Mouse (Mus musculus) embryo, embryonic 11 days (tissue): Measurements from ENCODE around the gene Astn1.

Experiments used
- DNase-seq: peaks from one replicate; pipeline ENCODE4 v3.0.0-alpha.2; 2015

Gene Astn1

DNA sequence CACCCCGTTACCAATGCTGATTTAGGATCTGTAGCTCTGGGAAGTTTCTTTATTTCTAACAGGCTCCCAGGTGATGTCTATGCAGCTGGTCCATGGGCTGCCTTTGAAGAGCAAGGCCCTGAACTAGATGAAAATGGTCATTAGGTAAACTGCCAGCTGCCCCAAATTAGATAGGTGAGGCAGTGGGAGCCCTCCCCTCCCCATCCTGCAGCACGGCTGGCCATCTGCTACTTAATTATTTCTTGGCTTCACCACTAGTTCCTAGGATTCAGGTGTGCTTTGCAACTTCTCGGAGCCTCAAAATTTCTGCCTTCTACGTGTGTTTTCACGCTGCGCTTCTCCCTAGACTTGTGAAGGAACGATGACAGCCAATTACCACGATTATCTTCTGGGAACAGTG lies 59.4 kb downstream of the Astn1 start:
- no peak for DNase-seq

DNA sequence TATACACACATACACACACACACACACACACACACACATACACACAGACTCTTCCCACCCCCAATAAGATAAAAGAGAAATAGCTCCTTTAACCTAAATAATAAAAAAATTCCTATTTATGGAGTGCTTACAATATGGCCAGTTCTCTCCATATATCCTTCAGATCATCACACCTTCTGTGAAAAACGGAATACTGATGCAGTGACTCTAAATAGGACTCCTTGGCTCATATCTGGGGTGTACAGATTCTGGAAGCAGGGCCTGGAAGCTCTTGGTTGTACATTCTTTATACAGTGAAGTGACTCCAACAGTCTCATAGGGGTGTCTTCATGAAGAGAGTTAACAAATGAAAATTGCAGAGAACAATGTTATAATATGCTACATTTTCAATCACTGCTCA lies 60.7 kb downstream of the Astn1 start:
- DNase-seq, result no peak

DNA sequence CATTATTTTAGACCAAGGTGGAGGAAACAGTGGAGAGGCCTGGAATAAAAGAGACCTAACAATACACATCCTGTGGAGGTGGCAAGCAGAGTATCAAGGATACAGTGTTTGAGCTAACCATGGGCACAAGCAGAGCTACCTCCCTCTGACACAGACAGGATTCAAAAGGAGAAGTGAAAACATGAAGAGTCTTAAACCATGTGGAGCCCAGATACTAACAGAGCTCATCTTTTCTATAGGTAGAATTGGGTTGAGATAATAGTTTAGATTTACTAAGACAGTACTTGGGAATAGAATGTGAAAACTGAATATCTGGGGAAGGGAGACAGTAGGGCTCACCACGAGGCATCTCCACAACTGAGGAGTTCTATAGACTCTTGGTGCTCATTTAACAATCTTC lies 84.0 kb downstream of the Astn1 start:
- DNase-seq, result no peak

DNA sequence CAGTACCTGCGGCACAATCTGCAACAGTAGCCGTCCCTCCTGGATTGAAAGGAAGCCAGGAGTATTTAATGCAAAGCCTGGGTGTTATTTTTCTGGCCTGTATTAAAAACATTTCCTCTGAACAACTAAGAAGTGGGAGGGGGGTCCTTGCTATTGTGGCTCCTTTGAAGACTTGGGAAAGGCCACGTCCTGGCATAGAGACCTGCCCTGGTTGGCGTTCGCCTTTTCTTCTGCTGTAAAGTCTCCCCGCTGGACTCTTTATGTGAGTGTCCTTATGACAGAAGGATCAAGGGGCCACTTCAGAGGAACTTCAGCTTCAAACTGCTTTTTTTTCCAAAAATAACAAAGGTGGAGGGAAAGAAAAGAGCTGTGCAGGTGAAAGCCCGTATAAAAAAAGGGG lies 85.9 kb downstream of the Astn1 start:
- DNase-seq, result no peak

DNA sequence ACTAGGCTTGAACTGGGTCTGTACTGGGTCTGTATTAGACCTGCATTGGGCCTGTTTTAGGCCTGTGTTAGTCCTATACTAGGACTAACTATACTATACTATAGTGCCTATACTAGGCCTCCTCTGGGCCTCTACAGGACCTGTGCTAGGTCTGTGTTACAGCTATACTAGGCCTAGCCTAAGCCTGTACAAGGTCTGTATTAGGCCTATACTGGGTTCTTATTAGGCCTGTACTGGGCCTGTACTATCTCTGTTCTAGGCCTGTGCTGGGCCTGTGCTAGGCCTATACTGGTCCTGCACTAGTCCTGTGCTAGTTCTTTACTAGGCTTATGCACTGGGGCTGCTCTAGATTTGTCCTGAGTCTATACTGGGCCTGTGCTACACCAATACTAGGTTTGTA lies 90.6 kb downstream of the Astn1 start:
- DNase-seq, result no peak

DNA sequence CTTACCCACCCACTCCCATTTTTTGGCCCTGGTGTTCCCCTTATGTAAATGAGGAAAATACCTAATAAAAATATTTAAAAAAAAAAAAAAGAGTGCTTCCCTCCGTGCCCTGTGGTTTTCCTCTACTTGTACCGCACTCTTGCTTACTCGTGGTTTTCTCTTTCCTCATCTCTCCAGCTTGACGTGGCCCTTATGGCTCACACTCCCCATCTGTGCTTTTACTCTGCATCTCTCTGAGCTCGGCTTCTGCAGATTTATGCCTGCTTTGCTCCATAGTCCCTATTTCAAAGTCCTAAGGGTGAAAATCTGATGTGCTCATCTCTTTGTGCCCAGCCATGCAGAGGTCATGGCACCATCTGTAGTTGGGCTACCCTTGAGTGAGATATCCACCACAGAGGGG lies 91.5 kb downstream of the Astn1 start:
- DNase-seq, result no peak

DNA sequence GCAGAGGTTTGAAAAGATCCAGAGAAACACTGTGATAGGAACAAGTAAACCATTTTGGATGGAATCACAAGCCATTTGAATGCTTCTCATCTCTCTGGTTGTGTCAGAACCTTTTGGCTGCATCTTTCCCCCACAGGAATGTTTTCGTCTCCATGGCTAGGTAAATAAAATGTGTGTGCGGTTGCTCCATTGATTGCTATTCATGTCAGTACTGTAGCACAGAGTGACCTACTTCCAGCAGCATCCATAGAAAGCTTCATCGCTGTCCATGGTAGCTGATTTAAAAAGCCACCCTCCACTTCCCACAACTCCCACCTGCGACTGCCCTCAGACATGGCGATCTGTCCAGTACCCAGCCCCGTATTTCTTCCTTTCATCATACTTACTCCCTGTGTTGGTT lies 101.9 kb downstream of the Astn1 start:
- DNase-seq, result peak; percentile 55

DNA sequence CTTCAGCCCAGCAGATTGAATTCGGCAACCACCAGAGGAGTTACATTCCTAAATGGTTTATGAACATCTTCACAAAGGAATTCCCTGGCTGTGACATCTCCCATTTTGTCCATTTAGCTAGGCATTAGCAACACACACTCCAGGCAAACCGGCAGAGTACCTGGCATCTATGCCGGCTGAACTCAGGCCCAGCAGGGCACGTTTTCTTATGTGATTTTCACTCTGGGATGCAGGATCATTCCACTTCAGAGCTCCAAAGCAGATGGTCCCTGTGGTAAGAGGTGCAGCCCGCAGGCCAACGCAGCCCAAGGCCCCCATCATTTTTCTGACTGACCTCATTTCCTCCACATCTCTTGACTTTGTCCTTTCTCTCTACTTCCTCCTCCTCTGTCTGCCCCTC lies 103.2 kb downstream of the Astn1 start:
- DNase-seq, result no peak

DNA sequence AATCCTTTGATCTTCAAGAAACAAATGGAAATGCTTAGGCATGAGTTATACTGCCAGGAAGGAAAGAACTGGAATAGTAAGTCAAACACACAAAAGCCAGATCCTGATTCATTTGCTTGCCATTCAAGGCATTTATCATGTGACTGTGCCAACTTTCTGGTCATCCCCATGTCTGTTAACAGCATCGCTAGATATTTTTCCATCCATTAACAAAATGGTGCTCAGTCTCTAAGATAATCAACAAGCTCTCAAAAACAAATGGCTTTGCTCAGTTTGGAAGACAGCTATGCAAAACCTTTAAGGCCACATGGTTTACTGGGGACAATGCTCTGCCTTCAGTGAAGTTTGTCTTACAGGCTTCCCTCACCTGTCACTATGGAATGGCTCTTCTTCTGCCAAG lies 115.8 kb downstream of the Astn1 start:
- no peak for DNase-seq

DNA sequence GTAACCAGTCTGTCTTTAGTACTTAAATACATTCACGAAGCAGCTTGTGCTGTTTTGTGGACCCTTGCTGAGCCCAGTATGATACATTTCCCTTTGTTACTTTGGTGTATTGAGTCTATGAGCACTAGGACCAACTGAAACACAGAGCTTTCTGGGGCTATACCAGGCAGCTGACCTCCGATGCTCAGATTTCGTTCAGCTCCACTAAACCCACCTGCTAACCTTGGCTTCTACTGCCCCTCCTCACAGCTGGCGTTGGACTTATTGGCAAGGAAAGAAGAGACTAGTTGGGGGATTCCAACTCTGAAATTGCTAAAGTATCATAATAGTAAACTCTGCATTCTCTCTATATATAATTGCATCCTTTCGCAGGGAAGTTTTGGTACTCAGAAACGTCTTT lies 118.2 kb downstream of the Astn1 start:
- DNase-seq, result no peak

DNA sequence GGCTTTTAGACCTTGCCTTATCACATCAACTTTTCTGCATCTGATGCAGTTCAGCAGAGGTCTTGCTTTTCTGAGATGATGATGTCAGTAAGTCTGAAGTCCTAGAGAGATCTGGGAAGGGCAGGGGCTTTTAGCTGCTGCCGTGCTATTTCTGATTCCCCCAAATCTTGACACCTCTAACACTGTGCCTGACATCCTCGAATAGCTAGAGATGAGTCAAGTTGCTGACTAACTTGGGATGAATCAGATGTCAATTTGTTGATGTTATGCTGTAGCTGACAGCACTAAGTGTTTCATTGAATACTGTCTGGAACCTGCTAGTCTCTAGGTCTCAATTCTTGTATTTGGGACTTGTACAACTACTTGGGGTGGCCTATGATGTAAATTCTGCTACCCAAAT lies 121.7 kb downstream of the Astn1 start:
- DNase-seq, result no peak

DNA sequence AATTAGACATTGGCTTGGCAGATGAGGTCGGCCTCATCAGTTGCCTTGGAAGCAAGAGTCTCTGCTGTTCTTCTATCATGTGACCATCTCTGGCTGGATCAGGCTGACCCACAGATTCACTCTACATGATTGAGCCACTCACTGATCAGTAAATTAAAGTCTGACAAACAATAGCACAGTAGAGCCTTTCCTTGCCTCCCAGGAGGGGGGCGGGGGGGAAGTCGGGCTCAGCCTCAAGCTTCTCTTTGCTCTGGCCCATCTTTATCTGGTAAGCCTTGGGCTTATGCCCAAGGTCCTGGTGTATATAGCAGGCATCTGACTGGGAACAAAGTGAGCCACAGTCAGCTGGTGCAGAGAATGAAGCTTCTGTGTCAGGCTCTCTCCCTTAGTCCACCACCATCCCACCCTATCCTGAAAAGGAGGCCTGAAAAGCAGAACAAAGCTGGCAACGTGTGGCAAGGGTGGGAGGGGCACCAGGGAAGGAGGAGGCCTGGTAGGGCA lies 127.5 kb downstream of the Astn1 start:
- DNase-seq, result peak; percentile 22

DNA sequence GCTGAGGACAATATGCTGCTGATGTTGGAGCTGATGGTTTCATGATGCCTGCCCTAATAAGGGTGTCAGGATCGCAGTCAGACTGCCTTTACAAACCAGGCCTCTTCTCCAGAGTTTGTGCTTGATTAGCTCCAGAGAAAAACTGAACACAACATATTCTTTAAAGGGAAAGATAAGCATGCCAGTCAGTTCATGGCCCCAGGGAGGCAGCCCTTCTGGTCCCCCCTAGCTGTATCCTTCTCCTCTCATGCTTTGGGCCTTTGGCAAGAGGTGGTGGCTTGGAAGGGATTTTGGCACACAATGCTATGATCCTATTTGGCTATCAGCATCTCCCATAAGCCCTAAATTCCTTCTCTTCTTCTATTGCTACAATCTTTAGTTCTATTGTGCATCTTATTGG lies 128.1 kb downstream of the Astn1 start:
- DNase-seq, result no peak

DNA sequence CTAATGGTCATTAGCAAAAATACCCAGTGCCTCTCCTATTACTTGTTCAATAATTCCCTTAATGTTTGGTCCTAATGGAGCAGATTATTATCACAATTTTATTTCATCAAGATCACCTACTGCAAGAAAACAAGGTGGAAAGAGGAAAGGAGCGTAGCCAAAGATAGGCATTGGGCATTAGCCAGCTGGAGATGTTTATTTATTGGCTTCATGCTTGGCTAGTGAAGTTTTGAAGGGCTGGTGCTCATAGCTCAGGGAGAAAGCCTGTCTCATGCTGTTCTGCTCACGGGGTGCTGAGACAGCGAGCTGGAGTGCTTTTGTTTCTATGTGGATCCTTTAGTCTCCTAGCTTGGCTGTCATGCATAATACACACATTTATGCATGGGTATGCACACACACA lies 131.2 kb downstream of the Astn1 start:
- no peak for DNase-seq

DNA sequence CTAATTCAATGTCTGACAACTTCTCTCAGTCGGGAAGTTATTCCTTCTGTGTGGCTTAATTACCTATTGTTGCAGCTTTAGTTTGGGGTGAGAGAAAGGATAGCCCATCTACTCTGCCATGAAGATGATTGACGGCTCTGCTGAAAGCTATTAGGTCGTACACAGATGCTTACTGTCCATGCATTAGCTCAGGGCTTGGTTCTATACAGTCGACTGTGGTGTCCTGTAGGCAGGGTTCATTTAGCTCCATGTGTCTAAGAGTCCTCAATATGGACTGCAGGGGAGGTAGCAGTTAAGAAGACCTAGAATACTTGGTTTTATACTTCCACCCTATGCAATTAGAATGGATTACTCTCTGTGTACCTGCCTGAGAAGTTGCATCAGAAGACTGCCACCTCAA lies 138.1 kb downstream of the Astn1 start:
- no peak for DNase-seq

DNA sequence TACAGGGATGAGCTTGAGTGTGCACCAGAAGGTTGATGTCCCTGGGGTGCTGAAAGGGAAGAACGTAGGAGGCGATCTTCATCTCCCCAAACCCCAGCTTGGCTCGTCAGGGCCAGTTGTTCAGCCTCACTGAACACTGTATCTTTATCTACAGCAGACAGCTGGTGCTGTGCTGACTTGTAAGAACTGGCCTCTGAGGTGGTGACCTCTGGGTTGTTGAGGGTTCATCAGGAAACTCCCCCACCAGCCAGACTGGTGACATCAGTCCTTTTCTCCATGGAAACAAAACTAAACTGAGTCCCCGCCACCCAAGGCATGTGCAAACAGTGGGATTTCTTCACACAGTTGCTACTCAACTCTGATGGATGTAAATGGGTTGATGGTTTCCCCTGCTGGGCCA lies 138.9 kb downstream of the Astn1 start:
- DNase-seq, result peak; percentile 62

DNA sequence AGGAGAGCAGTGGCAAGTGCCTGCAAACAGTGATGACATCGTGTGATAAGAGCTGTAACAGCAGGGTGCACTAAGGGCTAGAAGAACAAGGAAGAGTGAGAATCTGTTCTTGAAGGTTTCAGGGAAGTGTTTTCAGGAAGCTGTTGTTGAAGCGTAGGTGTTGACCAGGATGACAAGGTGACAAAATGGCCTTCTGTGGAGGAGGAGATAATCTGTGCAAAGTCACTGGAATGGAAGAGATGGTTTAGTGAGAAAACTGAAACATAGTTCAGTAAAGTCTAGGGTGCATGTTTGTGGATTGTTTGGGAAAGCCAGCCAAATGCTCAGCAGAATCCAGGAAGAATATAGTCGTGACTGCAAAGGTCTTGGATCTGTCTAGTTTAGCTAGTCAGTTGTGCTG lies 145.5 kb downstream of the Astn1 start:
- no peak for DNase-seq

DNA sequence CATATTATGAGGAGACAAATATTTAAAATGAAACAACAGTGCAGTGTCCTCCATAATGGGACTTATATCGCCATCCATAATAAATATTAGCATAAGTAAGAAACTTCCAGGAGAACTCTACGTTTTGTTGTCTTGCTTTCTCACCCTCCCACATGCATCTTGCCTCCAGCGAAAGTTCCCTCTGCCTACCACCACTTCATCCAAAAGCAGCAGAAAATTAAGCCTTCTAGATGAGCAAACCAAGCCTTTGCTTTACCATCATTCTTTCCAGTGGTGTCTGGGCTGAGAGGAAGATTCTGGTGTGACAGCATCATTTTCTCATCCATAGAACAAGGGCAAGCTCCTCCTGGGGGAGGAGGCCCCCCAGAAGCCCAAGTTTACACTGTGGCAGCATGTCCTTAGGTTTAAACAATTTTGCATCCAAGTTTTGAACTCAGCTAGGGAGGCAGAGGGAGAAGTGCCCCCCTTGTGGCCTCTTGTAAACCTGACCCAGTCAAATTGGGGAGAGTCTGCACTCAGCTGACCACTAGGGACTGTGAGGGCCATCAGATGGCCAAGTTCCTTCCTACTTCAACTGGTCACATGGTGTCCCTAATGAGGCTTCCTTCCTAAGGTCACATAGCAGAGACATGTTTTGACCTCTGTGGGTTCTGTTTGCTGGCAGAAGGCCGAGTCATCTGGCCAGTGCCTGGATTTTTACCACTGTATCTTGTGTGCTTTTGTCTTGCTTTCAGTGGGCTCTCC lies 147.2 kb downstream of the Astn1 start:
- DNase-seq, result no peak

DNA sequence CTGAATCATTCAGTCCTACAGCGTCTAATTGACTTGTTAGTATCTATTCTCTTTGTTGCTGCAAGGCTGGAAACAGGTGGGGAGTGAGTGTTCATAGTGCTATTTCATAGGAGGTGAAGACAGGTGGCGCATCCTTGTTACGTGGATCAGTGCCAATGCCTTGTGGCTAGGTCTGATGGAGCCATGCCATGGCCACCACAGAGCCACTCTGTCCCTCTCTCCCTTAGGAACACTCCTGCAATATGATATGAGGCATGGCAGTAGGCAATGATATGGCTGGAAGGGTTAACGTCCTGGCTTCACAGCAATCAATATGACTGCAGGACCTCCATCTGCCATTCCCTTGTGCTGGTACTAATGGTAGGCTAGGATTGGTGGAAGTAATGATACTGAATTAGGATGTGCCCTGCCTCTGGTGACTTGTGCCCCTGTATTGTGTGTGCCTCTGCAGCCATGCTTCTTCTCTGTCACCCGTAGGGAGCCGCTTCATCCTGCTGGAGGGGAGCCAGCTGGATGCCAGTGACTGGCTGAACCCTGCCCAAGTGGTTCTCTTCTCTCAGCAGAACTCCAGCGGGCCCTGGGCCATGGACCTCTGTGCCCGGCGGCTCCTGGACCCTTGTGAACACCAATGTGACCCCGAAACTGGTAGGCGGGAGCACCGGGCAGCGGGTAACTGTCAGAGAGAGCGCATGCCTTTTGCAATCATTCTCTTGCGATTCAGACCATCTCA lies 148.6 kb downstream of the Astn1 start:
- DNase-seq, result no peak

DNA sequence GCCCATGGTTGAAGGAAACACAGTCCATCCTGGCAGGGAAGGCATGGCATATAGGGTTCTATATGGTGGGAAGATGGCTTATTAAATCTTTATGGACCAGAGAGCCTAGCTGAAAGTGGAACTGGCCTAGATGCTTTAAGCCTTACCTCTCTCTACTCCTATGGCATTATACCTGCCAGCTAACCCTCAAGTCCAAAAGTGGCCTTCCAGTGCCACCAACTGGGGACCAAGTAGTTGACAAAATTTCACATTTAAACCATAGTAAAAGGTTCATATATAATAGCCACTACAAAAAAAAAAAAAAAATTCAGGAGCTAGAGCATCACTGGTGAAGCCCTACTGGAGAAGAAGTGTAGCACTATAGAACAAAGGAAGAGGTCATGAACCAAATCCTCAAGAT lies 150.0 kb downstream of the Astn1 start:
- DNase-seq, result no peak

DNA sequence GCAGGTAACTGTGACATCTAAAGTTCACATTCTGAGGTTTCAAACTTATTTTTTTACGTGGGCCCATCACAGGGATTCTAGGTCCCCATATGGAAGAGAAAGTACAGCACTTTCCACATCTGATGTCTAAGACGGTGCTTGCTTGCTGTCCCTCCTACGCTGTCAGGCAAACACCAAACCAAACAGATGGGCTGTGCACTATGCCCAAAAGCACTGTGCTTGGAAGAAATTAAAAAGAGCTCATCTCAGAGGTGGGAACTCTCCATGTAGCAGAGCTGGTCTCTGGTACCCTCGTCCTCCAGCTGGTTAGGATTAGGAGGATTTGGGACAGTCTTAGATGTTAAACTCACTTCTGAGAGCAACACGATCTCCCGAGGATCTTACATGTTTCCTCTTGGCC lies 150.6 kb downstream of the Astn1 start:
- no peak for DNase-seq

DNA sequence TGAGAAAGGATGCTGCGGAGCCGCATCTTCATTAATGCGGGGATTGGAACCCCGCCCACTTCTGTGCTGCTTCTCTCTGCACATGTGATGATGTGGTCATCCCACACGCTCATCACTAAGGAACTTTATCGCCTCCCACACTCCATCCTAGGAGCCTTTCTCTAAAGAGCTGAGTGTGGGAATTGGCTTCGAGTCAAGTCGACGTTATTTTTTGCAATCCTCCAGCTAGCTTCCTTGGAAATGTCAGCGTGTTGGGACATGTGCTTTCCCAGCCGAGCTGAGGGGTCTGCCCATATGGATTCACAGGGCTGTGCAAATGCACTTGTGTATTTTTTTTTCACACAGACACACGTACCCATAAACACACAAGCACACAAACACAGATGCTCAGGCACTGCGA lies 151.5 kb downstream of the Astn1 start:
- no peak for DNase-seq

DNA sequence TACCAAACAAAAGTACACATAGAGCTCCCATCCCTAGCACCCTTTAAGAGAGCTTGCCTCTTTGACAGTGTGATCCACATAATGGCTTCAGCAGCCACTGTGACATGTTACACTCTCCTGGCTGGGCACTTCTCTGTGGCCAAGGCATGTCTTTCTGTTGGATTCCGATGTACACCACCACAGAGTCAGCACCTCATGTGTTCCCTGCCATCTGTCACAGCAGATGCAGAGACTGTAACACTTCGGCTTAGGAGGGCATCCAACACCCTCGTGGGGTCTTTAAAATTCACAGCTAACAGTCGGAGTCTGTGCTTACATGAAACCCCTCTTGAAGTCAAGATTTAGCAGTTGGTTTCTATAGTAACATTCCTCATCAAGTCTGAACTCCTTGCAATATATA lies 154.5 kb downstream of the Astn1 start:
- DNase-seq, result no peak

DNA sequence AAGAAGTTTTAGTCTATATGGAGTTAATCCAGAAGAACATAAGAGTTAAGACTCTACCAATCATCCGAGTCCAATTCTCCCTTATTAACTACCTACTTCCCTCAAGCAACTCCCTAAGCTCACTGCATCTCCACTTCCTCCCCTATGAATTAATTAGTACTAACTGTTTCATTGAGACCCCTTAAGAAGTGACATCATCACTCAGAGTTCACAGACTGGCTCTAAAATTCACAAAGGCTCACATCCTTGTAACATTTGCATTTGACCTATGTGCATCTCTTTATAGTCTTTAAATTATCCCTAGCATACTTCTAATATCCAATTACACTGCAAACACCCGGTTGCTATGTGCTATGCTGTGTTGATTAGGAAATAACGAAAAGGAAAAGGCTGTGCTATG lies 174.1 kb downstream of the Astn1 start:
- DNase-seq, result no peak

DNA sequence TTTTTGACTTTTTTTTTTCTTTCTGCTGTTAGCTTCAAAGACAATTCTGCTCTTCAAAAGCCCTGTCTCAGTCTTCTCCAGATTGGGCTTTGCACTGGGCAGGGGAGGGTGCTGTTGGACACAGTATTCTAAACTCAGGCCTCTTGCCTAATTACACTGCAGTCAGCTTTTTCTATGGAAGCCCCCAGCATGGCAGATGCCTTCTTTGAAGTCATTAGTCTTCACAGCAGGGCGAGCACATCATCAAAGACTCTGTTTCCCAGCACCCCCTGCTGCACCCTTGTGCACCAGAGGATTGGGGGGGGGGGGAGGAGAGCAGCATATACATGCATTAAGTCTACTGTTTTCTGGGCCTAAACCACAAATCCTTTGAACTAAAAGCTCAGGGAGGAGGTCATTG lies 174.8 kb downstream of the Astn1 start:
- DNase-seq, result no peak
